Mouse (Mus musculus): ENCODE measurements around the gene Defa35. TPM values are rescaled to one million over a fixed set of nuclear protein-coding genes. Genes with fewer than 3 reads are reported as not detected.

Defa35 gene
- polyA plus RNA-seq (2012; rRNA removed): not detected in 2 replicates

DNA sequence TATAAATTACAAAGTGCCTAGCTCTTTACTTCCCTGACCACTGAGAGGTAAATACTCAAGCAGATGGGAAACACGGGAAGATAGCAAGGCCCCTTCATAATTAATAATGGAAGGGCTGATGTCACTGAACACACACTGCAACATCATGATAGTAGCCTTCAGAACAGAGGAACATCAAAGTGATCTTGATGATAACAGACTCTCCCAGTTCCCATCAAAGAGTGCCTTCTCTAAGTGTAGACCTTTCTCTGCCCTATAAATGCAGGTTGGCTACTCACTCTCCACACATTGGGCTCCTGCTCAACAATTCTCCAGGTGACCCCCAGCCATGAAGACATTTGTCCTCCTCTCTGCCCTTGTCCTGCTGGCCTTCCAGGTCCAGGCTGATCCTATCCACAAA lies at the start of gene Defa35:
Gene Defa35, plus strand, starts transcription at position 301 of the 400 bp plus-strand sequence.

DNA sequence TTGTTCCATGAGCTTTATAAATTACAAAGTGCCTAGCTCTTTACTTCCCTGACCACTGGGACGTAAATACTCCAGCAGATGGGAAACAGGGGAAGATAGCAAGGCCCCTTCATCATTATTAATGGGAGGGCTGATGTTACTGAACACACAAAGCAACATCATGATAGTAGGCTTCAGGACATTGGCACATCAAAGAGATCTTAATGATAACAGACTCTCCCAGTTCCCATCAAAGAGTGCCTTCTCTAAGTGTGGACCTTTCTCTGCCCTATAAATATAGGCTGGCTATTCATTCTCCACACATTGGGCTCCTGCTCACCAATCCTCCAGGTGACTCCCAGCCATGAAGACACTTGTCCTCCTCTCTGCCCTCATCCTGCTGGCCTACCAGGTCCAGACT lies 39.6 kb upstream of the Defa35 start, which contains the start of gene Defa21:
Gene Defa21, plus strand, starts transcription at position 301 of the 400 bp plus-strand sequence.

DNA sequence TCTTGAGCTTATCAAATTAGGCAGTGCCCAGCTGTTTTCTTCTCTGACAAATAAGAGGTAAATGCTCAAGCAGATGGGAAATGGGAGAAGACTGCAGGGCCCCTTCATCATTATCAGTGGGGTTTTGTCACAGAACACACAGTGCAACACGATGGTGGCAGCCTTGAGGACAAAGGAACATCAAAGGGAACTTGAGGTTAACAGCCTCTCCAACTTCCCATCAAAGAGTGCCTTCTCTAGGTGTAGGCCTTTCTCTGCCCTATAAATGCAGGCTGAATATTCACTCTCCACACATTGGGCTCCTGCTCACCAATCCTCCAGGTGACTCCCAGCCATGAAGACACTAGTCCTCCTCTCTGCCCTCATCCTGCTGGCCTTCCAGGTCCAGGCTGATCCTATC lies 10.1 kb upstream of the Defa35 start, which contains the start of gene Defa23:
Gene Defa23, plus strand, starts transcription at position 301 of the 400 bp plus-strand sequence.

DNA sequence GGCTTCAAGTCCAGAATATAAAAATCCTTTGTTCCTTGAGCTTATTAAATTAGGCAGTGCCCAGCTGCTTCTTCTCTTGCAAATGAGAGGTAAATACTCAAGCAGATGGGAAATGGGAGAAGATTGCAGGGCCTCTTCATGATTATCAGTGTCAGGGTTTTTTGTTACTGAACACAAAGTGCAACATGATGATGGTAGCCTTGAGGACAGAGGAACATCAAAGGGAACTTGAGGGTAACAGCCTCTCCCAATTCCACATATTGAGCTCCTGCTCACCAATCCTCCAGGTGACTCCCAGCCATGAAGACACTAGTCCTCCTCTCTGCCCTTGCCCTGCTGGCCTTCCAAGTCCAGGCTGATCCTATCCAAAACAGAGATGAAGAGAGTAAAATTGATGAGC lies 19.3 kb downstream of the Defa35 start, which contains the start of gene Defa25:
Gene Defa25, plus strand, starts transcription at position 301 of the 400 bp plus-strand sequence.

DNA sequence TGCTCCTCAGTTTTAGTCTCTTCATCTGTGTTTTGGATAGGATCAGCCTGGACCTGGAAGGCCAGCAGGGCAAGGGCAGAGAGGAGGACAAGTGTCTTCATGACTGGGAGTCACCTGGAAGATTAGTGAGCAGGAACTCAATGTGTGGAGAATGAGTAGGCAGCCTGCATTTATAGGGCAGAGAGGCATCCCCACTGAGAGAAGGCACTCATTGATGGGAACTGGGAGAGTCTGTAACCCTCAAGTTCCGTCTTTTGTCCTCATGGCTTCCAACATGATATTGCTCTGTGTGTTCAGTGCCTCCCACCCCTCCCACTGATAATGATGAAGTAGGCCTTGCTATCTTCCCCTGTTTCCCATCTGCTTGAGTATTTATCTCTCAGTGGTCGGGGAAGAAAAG lies 31.1 kb downstream of the Defa35 start, which contains the start of gene Gm14851:
Gene Gm14851, minus strand, starts transcription at position 101 of the 400 bp plus-strand sequence.

Other genes starting within 250 kb of the Defa35 start
- not detected in 2 replicates for gene Defb33, start 172.4 kb upstream of the Defa35 start, polyA plus RNA-seq (2012; rRNA removed)
- gene Gm15056, start 162.4 kb upstream of the Defa35 start, polyA plus RNA-seq (2012; rRNA removed): not detected in 2 replicates
- not detected in 2 replicates for gene Gm6040, start 143.0 kb upstream of the Defa35 start, polyA plus RNA-seq (2012; rRNA removed)
- not detected in 2 replicates for gene AY761185, start 120.3 kb upstream of the Defa35 start, polyA plus RNA-seq (2012; rRNA removed)
- not detected in 2 replicates for gene Defa21, start 39.5 kb upstream of the Defa35 start, polyA plus RNA-seq (2012; rRNA removed)
- gene Defa23, start 10.0 kb upstream of the Defa35 start, polyA plus RNA-seq (2012; rRNA removed): not detected in 2 replicates
- not detected in 2 replicates for gene Defa25, start 19.4 kb downstream of the Defa35 start, polyA plus RNA-seq (2012; rRNA removed)
- gene Gm14851, start 31.0 kb downstream of the Defa35 start, polyA plus RNA-seq (2012; rRNA removed): not detected in 2 replicates
- not detected in 2 replicates for gene Defa30, start 69.6 kb downstream of the Defa35 start, polyA plus RNA-seq (2012; rRNA removed)
- not detected in 2 replicates for gene Defa22, start 97.2 kb downstream of the Defa35 start, polyA plus RNA-seq (2012; rRNA removed)
- gene Defa31, start 126.6 kb downstream of the Defa35 start, polyA plus RNA-seq (2012; rRNA removed): not detected in 2 replicates
- not detected in 2 replicates for gene Gm15293, start 136.5 kb downstream of the Defa35 start, polyA plus RNA-seq (2012; rRNA removed)
- not detected in 2 replicates for gene Gm15292, start 184.7 kb downstream of the Defa35 start, polyA plus RNA-seq (2012; rRNA removed)